Mouse (Mus musculus): ENCODE results near the gene Nfkbid.

- TF ChIP-seq CTCF (IDR thresholded peaks at IDR 0.05; ENCODE audit: low read depth) = no peak
- no peak for TF ChIP-seq EP300 (IDR thresholded peaks at IDR 0.05; ENCODE audit: low read depth)
These were observed 8.8 kb upstream of the Nfkbid start for GRCm38 (mm10) chr7:30412735-30413147.
